Mouse (Mus musculus) left cerebral cortex, postnatal 36 days (tissue): Measurements from ENCODE around the gene Entpd1. TPM values are rescaled to one million over a fixed set of nuclear protein-coding genes. Genes with fewer than 3 reads are reported as not detected.

Experiments
- DNase-seq, 2 experiments: peaks; one replicate each; pipeline ENCODE4 v3.0.0; 2021 to 2022; ENCODE audit warnings: low spot score in 2 of 2, mixed read lengths in 1 of 2
- intact Hi-C: fragments of 180-260 bp; cut with DNase I; formaldehyde crosslinking; loops from one replicate; pipeline ENCODE4 v1.15.1; 2025
- total RNA-seq, 2 experiments: library from RNA; stranded (reverse); gene quantifications; 2 replicates each; pipeline ENCODE4 v1.2.3; 2021

The Entpd1 gene
- total RNA-seq, 2 experiments from 2014 or later, result 12.5 to 16.9 TPM

DNA sequence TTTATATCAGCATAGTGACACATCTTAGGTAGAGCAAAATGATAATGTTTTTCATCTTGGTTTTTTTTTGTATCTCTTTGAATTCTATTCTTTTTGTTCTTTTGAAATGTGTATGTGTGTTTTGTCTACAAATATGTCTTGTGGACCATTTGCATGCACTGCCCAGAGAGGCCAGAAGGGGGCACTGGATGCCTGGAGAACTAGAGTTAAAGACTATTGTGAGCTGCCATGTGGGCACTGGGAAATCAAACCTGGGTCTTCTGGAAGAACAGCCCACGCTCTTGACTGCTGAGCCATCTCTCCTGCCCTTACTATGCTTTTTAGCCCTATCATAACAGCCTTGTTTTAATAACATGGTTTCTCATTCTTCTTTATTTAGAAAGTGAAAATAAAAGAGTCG, 142.1 kb downstream of the Entpd1 start:
- intact Hi-C loops, result loop anchor here (10.0 kb wide), 1 partner anchor 260 kb away; no protein-coding TSS in a partner anchor
- DNase-seq, result no peak

DNA sequence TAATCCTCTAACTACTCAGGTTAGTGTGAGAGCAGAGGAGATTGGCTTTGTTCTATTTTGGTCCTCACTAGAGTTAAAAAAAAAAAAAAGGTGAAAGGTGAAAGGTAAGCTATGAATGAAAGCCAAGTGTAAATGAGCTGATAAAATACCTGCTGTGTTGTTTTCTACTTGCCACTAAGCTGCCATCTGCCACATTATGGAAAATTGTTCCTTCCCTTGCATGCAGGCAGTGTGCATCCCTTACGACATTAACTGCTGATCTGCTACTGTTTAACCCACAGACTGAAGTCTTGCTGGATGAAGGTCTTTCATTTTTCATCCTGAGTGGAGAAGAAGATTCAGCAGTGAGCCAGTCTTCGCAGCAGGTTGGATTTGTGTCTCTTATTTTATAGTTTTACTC, 147.9 kb downstream of the Entpd1 start:
- intact Hi-C loops, result no loop called here
- DNase-seq, result no peak

DNA sequence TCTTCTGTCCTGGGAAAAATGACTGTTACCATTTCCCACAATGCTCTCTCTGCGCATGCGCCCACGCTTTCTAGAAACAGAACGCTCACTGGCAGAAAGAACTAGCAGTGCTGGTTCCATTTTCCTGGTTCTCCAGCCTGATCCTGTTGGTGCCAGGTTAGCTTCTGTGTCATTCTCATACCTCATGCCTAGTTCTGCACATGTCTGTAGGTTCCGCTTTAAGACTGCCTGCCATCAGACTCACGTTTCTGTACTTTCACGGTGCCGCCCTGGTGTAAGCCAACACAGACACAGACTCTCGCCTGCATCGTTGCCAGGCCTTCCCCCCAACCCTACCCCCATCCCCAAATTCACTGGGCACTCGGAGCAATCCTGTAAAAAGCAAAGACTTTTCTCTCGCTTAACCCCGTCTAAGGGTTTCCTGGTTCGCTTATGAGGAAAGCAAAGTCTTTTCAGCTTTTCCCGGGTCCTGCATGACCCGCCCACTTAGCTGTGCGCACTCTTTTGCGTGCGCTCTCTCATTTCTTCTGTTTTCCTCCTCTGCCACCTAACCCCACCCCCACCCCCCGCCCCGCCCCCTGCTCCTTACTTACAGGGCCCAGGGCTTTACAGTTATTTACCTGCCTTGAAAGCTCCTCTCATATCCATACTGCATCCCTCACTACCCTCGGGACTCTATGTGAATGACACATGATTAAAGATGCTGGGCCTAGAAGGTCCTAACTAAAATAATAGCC, 150.0 kb downstream of the Entpd1 start:
- peak; percentile 47 to 55 for DNase-seq
- intact Hi-C loops, result no loop called here

DNA sequence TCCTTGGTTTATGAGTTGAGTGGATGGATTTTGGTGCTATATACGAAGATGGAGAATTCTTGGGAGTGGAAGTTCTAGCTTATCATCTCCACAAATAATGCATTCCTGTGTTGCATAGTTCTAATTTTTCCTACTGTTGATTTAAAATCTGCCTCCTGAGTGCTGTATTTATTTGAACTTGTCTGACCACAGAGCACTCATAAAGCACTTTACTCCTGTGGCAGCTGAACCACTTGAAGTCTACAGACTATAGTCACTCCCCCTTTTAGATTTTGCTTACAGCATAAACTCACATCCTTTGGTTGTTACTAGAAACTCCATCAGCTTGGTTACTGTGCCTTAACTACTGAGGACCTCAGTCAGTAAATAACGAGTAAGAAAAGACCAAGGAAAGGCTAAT, 155.0 kb downstream of the Entpd1 start:
- DNase-seq, result no peak
- intact Hi-C loops, result no loop called here

DNA sequence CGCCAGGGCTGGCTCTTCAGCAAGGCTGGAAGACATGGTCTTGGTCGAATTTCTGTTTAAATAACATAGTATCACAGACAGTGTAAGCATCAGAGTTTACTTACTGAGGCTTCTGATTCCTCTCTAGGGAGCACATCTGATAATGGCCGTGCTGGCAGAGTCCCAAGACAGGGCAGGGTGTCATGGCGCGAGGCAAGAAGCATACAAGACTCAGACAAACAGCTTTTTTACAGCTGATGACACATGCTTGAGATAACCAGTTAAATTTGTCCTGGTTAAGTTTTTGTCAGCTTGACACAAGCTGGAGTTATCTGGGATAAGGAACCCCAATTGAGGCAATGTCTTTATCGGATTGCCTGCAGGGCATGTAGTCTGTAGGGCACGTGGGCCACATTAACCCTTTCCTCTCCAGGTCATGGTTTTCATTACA, 157.2 kb downstream of the Entpd1 start:
- no peak for DNase-seq
- intact Hi-C loops, result no loop called here

DNA sequence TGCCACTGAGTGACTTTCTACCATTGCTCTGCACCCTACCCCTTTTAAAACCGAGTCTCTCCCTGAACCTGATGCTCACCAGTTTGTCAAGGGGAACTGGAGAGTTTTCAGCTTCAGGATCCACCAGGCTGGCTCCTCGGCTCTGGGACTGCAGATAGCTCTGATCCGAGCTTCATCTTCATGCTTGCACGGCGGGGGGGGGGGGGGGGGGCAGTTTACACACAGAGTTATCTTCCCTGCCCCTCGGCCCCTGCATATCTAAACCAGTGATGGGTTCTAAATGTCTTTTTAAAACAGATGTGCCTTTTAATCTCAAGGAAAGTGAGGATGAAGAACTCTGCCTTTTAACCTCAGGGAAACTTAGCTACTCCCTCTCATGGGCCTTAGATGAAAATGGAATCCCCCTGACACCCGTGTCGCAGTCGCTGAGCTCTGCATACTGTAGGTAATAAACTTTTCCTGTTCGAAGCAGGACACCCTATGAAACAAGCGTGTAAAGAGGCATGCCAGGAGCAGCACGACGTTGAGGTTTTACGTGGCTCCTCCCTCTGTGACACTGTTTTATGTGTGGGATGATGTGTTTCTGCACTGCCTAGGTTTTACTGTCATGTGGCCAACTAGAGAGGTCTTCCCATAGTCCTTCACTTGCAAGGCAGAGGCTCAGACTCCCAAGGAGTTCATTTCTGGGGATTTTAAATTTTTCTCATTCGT, 176.0 kb downstream of the Entpd1 start:
- intact Hi-C loops, result no loop called here
- DNase-seq, result no peak

DNA sequence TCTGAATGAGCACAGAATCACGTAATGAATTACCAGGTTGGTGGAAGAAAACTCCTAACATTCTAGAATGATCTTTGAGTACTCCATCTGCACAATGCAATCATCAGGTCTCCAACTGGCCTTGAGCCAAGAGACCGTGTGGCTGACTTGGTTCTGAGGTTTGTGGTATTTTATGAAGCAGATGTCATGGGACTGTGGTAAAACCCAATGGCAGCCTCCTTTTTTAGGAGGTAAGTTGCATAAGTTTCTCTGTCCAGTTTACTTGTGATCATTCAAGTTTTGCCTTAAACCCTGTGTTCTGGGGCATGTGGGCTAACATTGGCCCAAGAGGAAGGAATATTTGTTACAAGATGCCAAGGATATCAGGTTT, 176.5 kb downstream of the Entpd1 start:
- no peak for DNase-seq
- intact Hi-C loops, result no loop called here

Other genes starting within 250 kb of the Entpd1 start
- gene Sorbs1, start 98.6 kb upstream of the Entpd1 start, total RNA-seq, result 100 to 1,000 TPM; 111 to 167 TPM
- gene Aldh18a1, start 23.9 kb upstream of the Entpd1 start, total RNA-seq, result 10 to 100 TPM; 23.0 to 25.8 TPM
- 10 to 100 TPM; 17.2 to 25.0 TPM for gene Tctn3, start 133 bp upstream of the Entpd1 start, total RNA-seq
- gene Cc2d2b, start 136.4 kb downstream of the Entpd1 start, total RNA-seq, result 1 to 10 TPM in 1 of 2 experiments, under 1 TPM in 1; 0.39 to 1.3 TPM
- 1 to 10 TPM; 7.1 to 8.9 TPM for gene Ccnj, start 218.9 kb downstream of the Entpd1 start, total RNA-seq